Mouse (Mus musculus) C2C12 (cell line): ENCODE measurements at regions not wholly inside any gene's neighbourhood (a gene's known extent, or its start where the extent isn't known, plus 50 kb on each side); places are given as distances from the start of the nearest gene placed in this dataset.

Experiments
- CEBPB ChIP-seq: IDR thresholded peaks from one replicate; pipeline ENCODE4 v1.6.1; 2011; ENCODE audit warnings: low read depth, mild to moderate bottlenecking, control low read depth, moderate library complexity
- CTCF ChIP-seq: IDR thresholded peaks from one replicate; pipeline ENCODE4 v1.5.1; 2011; ENCODE audit not compliant: control insufficient read depth, insufficient read depth, insufficient read length
- FOSL1 ChIP-seq: IDR thresholded peaks from one replicate; pipeline ENCODE4 v1.8.0; 2011; ENCODE audit warnings: mild to moderate bottlenecking, low read length; ENCODE audit not compliant: poor library complexity, insufficient read depth, severe bottlenecking
- MYOG ChIP-seq: IDR thresholded peaks from one replicate; pipeline ENCODE4 v1.6.1; 2011; ENCODE audit not compliant: control insufficient read depth, insufficient read length; ENCODE audit errors: extremely low read depth
- USF1 ChIP-seq: IDR thresholded peaks from one replicate; pipeline ENCODE4 v1.6.1; 2011; ENCODE audit warnings: low read depth, mild to moderate bottlenecking, control low read depth, moderate library complexity

GRCm38 (mm10) chr3:52680824-52681388 is 336.1 kb downstream of the Cog6 start:
- TF ChIP-seq CTCF (no peak), MYOG (no peak), FOSL1 (no peak), CEBPB (no peak), USF1 (no peak)
